Mouse (Mus musculus) leukemia stem cell, adult 10-12 weeks (primary cell): ENCODE results near the gene Lao1. TPM values are rescaled to one million over a fixed set of nuclear protein-coding genes. Genes with fewer than 3 reads are reported as not detected.

Experiments used
- polyA plus RNA-seq: library from polyadenylated mRNA; stranded (reverse); fragments of >175 nt; gene quantifications from 2 replicates; pipeline ENCODE4 v1.2.3, GENCODE M21; 2012; ENCODE audit warnings: low replicate concordance

Gene Lao1
- polyA plus RNA-seq: not detected in 2 replicates

GRCm38 (mm10) chr4:118961141-118961628 lies at the start of gene Lao1:
Gene Lao1, plus strand, starts transcription at chr4:118961578.

GRCm38 (mm10) chr4:118917365-118917764 lies 44.0 kb upstream of the Lao1 start, which contains the start of gene Olfr1329:
Gene Olfr1329, minus strand, starts transcription at chr4:118917465.

DNA sequence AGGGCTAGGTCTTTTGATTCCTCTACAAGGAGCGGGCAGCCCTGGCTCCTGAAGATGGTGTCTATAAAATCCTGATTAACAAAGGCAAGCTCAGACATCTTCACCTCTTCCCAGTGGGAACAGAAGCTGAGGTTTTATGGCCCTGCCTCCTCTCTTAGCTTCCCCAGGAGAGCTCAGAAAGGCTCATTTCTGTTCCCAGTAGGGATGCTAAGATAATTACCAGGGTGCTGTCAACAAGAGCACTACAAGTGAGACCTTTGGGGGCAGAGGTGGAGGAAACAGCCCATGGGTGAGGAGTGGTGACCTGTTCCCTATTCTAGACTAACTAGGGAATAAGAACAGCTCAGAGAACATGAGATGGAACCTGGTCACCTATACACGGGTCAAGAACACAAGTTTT lies 22.9 kb upstream of the Lao1 start, which contains the start of gene Olfr1328:
Gene Olfr1328, minus strand, starts transcription at position 101 of the 400 bp plus-strand sequence.

Other genes with a start within 250 kb of the Lao1 start
- not detected in 2 replicates for gene Olfr1340, start 241.4 kb upstream of the Lao1 start, polyA plus RNA-seq
- not detected in 2 replicates for gene Olfr1339, start 229.4 kb upstream of the Lao1 start, polyA plus RNA-seq
- not detected in 2 replicates for gene Olfr1338, start 202.8 kb upstream of the Lao1 start, polyA plus RNA-seq
- not detected in 2 replicates for gene Olfr1337, start 179.0 kb upstream of the Lao1 start, polyA plus RNA-seq
- not detected in 2 replicates for gene Olfr1335, start 151.6 kb upstream of the Lao1 start, polyA plus RNA-seq
- not detected in 2 replicates for gene Olfr1333, start 125.3 kb upstream of the Lao1 start, polyA plus RNA-seq
- not detected in 2 replicates for gene Olfr1331, start 96.9 kb upstream of the Lao1 start, polyA plus RNA-seq
- gene Olfr1330, start 73.0 kb upstream of the Lao1 start, polyA plus RNA-seq: not detected in 2 replicates
- not detected in 2 replicates for gene Olfr1329, start 44.1 kb upstream of the Lao1 start, polyA plus RNA-seq
- not detected in 2 replicates for gene Olfr1328, start 23.0 kb upstream of the Lao1 start, polyA plus RNA-seq
- gene Slc2a1, start 147.1 kb downstream of the Lao1 start, polyA plus RNA-seq: 6.2 and 10.4 TPM in 2 replicates
- 10.1 and 18.0 TPM in 2 replicates for gene Zfp691, start 212.6 kb downstream of the Lao1 start, polyA plus RNA-seq
- 72.8 and 213 TPM in 2 replicates for gene Ermap, start 228.4 kb downstream of the Lao1 start, polyA plus RNA-seq
- gene Svbp, start 233.7 kb downstream of the Lao1 start, polyA plus RNA-seq: 77.9 and 129 TPM in 2 replicates